Mouse (Mus musculus) kidney, adult 18-20 months (tissue): ENCODE measurements at regions not wholly inside any gene's neighbourhood (a gene's known extent, or its start where the extent isn't known, plus 50 kb on each side); places are given as distances from the start of the nearest gene placed in this dataset.

Source experiments
- DNase-seq: peaks from one replicate; pipeline ENCODE4 v3.0.0; 2021

- no peak for DNase-seq
These were observed 132.7 kb downstream of the Otoa start for GRCm38 (mm10) chr7:121214181-121214580.

GRCm38 (mm10) chr7:121215032-121215431 is 133.6 kb downstream of the Otoa start:
- no peak for DNase-seq

- DNase-seq = no peak
These were observed 134.3 kb downstream of the Otoa start for GRCm38 (mm10) chr7:121215735-121216134.

DNA sequence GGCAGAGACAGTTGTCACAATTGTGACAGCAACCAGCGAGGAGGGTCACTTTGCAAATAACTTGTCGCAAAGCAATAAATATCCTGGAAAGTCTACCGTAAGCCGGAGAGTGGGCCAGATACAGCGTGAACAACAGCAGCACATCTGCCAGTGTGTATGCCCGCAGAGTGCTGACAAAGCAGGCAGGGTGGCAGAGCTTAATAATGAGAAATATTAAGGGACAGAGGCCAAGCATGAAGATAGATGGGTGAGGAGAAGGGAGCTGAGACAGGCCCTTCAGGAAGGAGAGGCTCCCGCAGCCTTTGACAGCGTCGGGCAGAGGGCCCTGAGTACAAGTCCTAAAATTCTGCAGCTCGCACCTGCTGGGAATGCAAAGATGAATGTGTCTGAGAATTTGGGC is 136.6 kb downstream of the Otoa start:
- no peak for DNase-seq

DNA sequence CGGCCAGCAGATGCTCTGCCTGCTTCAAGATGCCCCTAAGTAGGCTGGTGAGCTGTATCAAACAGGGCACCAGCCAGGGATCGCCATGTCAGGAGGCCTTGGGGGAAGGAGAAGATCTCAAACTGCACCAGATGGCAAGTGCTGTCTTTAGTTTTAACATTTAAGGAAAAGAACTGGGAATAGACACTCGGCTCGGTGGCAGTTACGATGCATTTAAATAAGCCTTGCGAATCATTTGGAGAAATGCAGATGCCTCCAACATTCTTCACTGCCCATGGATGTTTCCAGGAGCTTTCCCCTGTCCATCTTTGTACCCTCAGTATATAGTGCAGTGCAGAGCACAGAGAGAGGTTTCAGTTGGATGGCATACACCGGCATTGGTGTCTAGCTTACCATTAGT is 139.7 kb downstream of the Otoa start:
- no peak for DNase-seq

DNA sequence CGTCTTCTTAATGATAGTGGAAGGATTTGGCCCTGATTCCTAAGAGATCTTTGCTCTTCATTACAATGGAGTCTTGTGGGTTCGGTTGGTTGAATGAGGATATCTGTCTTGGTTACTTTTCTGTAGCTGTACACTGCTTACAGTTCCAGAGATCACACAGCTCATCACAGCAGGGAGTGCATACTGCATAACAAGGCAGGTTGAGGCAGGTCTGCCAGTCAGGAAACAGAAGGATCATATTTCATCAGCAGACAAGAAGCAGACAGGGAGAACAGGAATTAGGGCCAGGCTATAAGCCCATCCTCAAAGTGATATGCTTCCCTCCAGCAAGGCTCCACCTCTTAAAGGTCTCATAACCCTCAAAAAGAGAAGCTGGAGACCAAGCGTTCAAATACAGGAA is 150.4 kb downstream of the Otoa start:
- no peak for DNase-seq

GRCm38 (mm10) chr7:121234831-121235230 is 153.4 kb downstream of the Otoa start:
- DNase-seq = no peak

DNA sequence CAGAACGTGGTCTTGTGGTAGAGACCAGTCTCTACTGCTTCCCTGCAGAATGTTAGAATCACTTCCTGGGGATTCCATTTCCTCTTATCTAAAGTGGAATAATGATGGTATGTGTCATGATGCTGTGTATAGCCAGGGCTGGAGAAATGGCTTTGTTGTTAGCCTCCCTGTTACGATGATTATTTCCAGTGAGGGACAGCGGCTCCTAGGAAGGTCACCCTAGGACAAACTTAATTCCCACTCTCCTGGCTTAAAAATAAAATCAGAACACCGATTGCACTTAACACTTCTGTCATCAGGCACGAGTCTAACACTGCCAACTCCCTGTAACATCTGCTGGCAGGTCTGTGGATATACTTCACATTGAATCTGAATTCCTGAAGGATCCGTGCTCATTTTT is 151.9 kb upstream of the Hs3st2 start:
- DNase-seq = no peak

- DNase-seq = no peak
These were observed 143.8 kb upstream of the Hs3st2 start for GRCm38 (mm10) chr7:121247845-121248244.

- no peak for DNase-seq
These were observed 134.2 kb upstream of the Hs3st2 start for GRCm38 (mm10) chr7:121257466-121257865.

- peak; percentile 9 for DNase-seq
These were observed 132.7 kb upstream of the Hs3st2 start for GRCm38 (mm10) chr7:121258826-121259496.

GRCm38 (mm10) chr7:121259497-121260009 is 132.1 kb upstream of the Hs3st2 start:
- DNase-seq = no peak

DNA sequence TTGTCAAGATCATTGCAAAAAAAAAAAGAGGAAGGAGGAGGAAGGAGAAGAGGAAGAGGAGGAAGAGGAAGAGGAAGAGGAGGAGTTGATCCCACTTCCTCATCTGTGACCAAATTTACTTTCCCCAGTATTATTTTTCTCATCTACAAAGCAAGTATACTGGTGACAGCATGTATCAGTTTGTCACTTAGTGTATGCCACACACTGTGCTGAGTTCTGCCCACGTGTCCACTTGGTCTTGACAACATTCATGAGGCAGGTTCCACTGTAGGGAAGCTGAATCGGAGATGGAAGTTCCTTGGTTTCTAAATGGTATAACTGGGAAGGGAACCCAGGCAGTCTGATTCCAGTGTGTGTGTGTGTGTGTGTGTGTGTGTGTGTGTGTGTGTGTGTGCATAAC is 122.3 kb upstream of the Hs3st2 start:
- DNase-seq = no peak

DNA sequence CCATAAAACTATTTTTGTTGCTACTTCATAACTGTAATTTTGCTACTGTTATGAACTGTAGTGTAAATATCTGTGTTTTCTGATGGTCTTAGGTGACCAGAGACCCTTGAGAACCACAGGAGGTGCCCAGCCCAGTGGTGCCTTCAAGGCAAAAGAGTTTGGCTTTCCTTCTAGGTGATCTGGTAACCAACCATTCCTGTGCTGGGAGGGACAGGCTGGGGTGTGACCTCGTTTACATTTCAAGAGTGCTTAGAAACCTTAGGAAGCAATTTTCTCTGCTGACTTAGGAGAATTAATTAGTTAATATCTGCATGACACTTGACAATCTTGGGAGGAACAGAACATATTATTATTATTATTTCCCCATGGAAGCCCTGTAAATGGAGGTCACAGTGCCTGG is 111.1 kb upstream of the Hs3st2 start:
- DNase-seq = no peak

GRCm38 (mm10) chr7:121282154-121282553 is 109.5 kb upstream of the Hs3st2 start:
- no peak for DNase-seq

DNA sequence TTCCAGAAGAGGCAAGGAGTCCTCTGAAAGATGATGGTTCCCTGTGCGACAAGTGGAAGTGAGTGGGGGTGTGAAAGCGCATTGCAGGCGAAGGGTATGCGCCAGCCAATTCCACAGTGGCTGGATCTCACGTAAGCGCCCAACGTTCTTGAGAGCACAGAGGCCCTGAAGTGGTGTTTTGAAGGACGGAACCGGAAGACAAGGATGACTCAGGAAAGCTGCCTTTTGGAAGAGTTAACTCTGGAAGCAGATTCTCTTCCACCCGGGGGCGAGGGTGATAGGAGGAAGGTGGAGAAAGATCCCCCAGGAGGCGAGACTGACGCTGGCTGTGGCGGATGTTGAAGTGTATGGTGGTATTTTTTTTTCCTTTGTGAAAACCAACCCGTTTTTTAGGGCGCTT is 101.9 kb upstream of the Hs3st2 start:
- no peak for DNase-seq

- no peak for DNase-seq
These were observed 95.4 kb upstream of the Hs3st2 start for GRCm38 (mm10) chr7:121296151-121296695.

DNA sequence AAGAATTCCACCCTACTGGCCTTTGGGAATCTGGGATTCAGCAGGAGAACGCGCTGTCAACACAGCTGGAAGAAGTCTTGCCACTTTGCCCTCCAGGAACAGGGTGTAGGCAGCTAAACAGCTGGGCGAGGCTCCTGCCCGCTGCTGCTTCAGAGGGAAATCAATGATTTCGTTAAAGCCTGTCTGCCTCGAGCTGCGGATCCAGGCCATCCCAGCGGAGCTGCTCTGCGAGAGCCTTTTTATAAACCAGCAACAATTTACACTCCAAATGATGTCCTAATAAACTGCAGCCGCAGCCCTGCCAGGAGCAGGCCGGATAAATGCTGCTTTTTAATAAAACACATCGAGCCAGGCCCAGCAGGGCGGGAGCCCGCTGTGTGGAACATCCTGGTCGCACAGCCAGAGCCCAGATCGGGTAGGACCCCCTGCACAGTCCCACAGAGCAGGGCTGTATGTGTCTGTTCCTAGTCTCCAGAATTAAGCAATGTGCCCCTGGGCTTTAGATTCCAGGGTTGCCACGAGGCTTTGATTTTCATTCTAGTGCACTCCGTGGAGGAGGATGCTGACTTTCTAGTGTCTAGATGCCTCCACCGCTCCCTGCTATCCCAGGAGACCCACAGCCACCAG is 78.6 kb upstream of the Hs3st2 start:
- no peak for DNase-seq

GRCm38 (mm10) chr7:121314521-121314920 is 77.1 kb upstream of the Hs3st2 start:
- DNase-seq = no peak

- DNase-seq = no peak
These were observed 62.4 kb upstream of the Hs3st2 start for GRCm38 (mm10) chr7:121329274-121329673.

- DNase-seq = no peak
These were observed 59.1 kb upstream of the Hs3st2 start for GRCm38 (mm10) chr7:121332532-121332931.

GRCm38 (mm10) chr7:121335390-121336109 is 56.1 kb upstream of the Hs3st2 start:
- DNase-seq = no peak

DNA sequence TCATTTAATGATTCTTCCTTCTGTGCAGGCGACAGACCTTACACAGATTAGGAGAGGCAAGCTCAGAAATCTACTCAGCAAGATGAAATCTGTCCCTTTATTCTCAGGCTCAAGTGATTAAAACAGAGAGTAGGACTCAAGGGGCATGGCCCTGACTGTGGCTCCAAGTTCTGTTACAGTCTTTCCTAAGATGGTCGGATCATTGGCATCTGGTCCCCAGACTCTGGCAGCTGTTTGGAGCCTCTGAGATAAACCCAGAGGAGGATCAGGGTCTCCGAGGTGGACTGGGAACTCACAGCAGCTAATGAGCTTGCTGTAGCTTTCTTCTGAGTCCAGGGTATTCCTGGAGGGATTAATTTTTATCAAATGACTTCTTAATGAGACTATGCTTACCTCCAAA is 51.7 kb upstream of the Hs3st2 start:
- no peak for DNase-seq
